Mouse (Mus musculus): ENCODE data around the gene Cabin1. TPM values are rescaled to one million over a fixed set of nuclear protein-coding genes. Genes with fewer than 3 reads are reported as not detected.

Cabin1 gene
- polyA plus RNA-seq, 3 experiments from 2014 or later: 24.8 to 27.1 (median 26.2) TPM

GRCm38 (mm10) chr10:75635019-75635692, 129.0 kb downstream of the Cabin1 start:
- no peak for ATAC-seq

- ATAC-seq: no peak
Observed at GRCm38 (mm10) chr10:75634610-75635009, 129.5 kb downstream of the Cabin1 start.

- ATAC-seq: no peak
Observed at GRCm38 (mm10) chr10:75633576-75634139, 130.5 kb downstream of the Cabin1 start.

- no peak for ATAC-seq
Observed at GRCm38 (mm10) chr10:75633048-75633447, 131.1 kb downstream of the Cabin1 start.

GRCm38 (mm10) chr10:75632633-75633032, 131.5 kb downstream of the Cabin1 start:
- ATAC-seq: no peak

GRCm38 (mm10) chr10:75627490-75627889, 136.7 kb downstream of the Cabin1 start:
- no peak for ATAC-seq

GRCm38 (mm10) chr10:75626991-75627390, 137.2 kb downstream of the Cabin1 start:
- ATAC-seq: no peak

GRCm38 (mm10) chr10:75625920-75626319, 138.2 kb downstream of the Cabin1 start:
- no peak for ATAC-seq

GRCm38 (mm10) chr10:75620818-75621217, 143.3 kb downstream of the Cabin1 start:
- no peak for ATAC-seq

GRCm38 (mm10) chr10:75616044-75616443, 148.1 kb downstream of the Cabin1 start:
- no peak for ATAC-seq

GRCm38 (mm10) chr10:75610486-75610885, 153.7 kb downstream of the Cabin1 start:
- no peak for ATAC-seq

- no peak for ATAC-seq
Observed at GRCm38 (mm10) chr10:75608975-75609374, 155.2 kb downstream of the Cabin1 start.

GRCm38 (mm10) chr10:75607253-75607652, 156.9 kb downstream of the Cabin1 start:
- no peak for ATAC-seq

GRCm38 (mm10) chr10:75605162-75605846, 158.8 kb downstream of the Cabin1 start:
- ATAC-seq: no peak

GRCm38 (mm10) chr10:75600189-75600730, 163.9 kb downstream of the Cabin1 start:
- ATAC-seq: no peak

Other genes starting within 250 kb of the Cabin1 start
- gene Snrpd3, start 246.8 kb downstream of the Cabin1 start, polyA plus RNA-seq (2017; shearing (Covaris generic)): 100 to 1,000 TPM; 134 to 236 (median 208) TPM
- 10 to 100 TPM; 14.3 to 18.4 (median 17.1) TPM for gene Gucd1, start 246.4 kb downstream of the Cabin1 start, polyA plus RNA-seq (2017; shearing (Covaris generic))
- 1 to 10 TPM in 1 of 3 experiments, under 1 TPM in 2; 0.16 to 1.7 (median 0.47) TPM for gene Lrrc75b, start 204.0 kb downstream of the Cabin1 start, polyA plus RNA-seq (2017; shearing (Covaris generic))
- gene Ggt1, start 202.7 kb downstream of the Cabin1 start, polyA plus RNA-seq (2017; shearing (Covaris generic)): 10 to 100 TPM in 1 of 3 experiments, 1 to 10 TPM in 1, under 1 TPM in 1; 0.26 to 15.4 (median 2.2) TPM
- gene Ggt5, start 175.0 kb downstream of the Cabin1 start, polyA plus RNA-seq (2017; shearing (Covaris generic)): under 1 TPM; 0.29 to 0.45 (median 0.42) TPM
- 10 to 100 TPM; 12.4 to 23.2 (median 19.2) TPM for gene Susd2, start 120.3 kb downstream of the Cabin1 start, polyA plus RNA-seq (2017; shearing (Covaris generic))
- 10 to 100 TPM; 63.4 to 95.0 (median 86.4) TPM for gene Ddt, start 9.1 kb upstream of the Cabin1 start, polyA plus RNA-seq (2017; shearing (Covaris generic))
- not detected for gene Gm20441, start 16.6 kb upstream of the Cabin1 start, polyA plus RNA-seq (2017; shearing (Covaris generic))
- gene Gstt3, start 17.1 kb upstream of the Cabin1 start, polyA plus RNA-seq (2017; shearing (Covaris generic)): 10 to 100 TPM in 1 of 3 experiments, 1 to 10 TPM in 2; 9.0 to 12.7 (median 9.3) TPM
- 1 to 10 TPM; 1.7 to 3.6 (median 2.2) TPM for gene Gstt1, start 34.2 kb upstream of the Cabin1 start, polyA plus RNA-seq (2017; shearing (Covaris generic))
- not detected for gene Gstt4, start 58.2 kb upstream of the Cabin1 start, polyA plus RNA-seq (2017; shearing (Covaris generic))
- gene Gstt2, start 73.1 kb upstream of the Cabin1 start, polyA plus RNA-seq (2017; shearing (Covaris generic)): 10 to 100 TPM; 52.2 to 69.9 (median 64.5) TPM
- 100 to 1,000 TPM; 423 to 560 (median 495) TPM for gene Mif, start 95.9 kb upstream of the Cabin1 start, polyA plus RNA-seq (2017; shearing (Covaris generic))
- 1 to 10 TPM in 1 of 3 experiments, under 1 TPM in 2; 0.39 to 3.3 (median 0.73) TPM for gene Derl3, start 129.1 kb upstream of the Cabin1 start, polyA plus RNA-seq (2017; shearing (Covaris generic))
- gene Smarcb1, start 157.3 kb upstream of the Cabin1 start, polyA plus RNA-seq (2017; shearing (Covaris generic)): 100 to 1,000 TPM in 2 of 3 experiments, 10 to 100 TPM in 1; 89.2 to 126 (median 106) TPM
- gene Chchd10, start 168.8 kb upstream of the Cabin1 start, polyA plus RNA-seq (2017; shearing (Covaris generic)): 10 to 100 TPM in 2 of 3 experiments, 1 to 10 TPM in 1; 5.3 to 15.4 (median 11.3) TPM
- gene Mmp11, start 172.2 kb upstream of the Cabin1 start, polyA plus RNA-seq (2017; shearing (Covaris generic)): 1 to 10 TPM in 2 of 3 experiments, under 1 TPM in 1; 0.91 to 7.7 (median 4.4) TPM
- not detected for gene Gm867, start 176.3 kb upstream of the Cabin1 start, polyA plus RNA-seq (2017; shearing (Covaris generic))
- gene Vpreb3, start 178.7 kb upstream of the Cabin1 start, polyA plus RNA-seq (2017; shearing (Covaris generic)): under 1 TPM in 1 of 3 experiments, not detected in 2; 0.99 TPM
- gene Gm5134, start 190.2 kb upstream of the Cabin1 start, polyA plus RNA-seq (2017; shearing (Covaris generic)): 1 to 10 TPM in 1 of 3 experiments, under 1 TPM in 2; 0.30 to 1.7 (median 0.58) TPM

Measured in inflammation-experienced regulatory T-cells, adult 6 months (primary cell).